Mouse (Mus musculus): ENCODE data around the gene Heatr3. TPM values are rescaled to one million over a fixed set of nuclear protein-coding genes. Genes with fewer than 3 reads are reported as not detected.

Heatr3 gene
- polyA plus RNA-seq, 1 experiment from 2014 or later: 42.0 TPM

- Histone ChIP-seq H3K36me3 (peaks cover 72% of the 10 kb centered on the region), H3K27ac (no peak overlapping the region), H3K4me1 (replicated peaks) (peaks cover 18% of the 10 kb centered on the region), H3K4me3 (no peak overlapping the region), H3K9me3 (no peaks in the 10 kb centered on the region), H3K27me3 (ENCODE audit: insufficient read depth, poor library complexity, severe bottlenecking) (no peaks in the 10 kb centered on the region)
- no peak for DNase-seq (ENCODE audit: low spot score)
- WGBS: 93% methylated on average over 3 of the region's 3 CpGs
These were observed 4.0 kb downstream of the Heatr3 start for GRCm38 (mm10) chr8:88141629-88142028.

- no peak overlapping the region for H3K27ac ChIP-seq
- peaks cover 90% of the 10 kb centered on the region for H3K36me3 ChIP-seq
- H3K4me3 ChIP-seq: no peak overlapping the region
- H3K9me3 ChIP-seq: no peaks in the 10 kb centered on the region
- H3K4me1 ChIP-seq (replicated peaks): 0 out of 2 replicates have a peak, but pooled peaks cover 4% of the 10 kb centered on the region
- no peak for DNase-seq (ENCODE audit: low spot score)
- no peaks in the 10 kb centered on the region for H3K27me3 ChIP-seq (ENCODE audit: insufficient read depth, poor library complexity, severe bottlenecking)
- WGBS: 92% methylated on average over 5 of the region's 5 CpGs
These were observed 6.4 kb downstream of the Heatr3 start for GRCm38 (mm10) chr8:88144041-88144440.

GRCm38 (mm10) chr8:88150910-88151371 lies 13.3 kb downstream of the Heatr3 start:
- 92% methylated on average over 6 of the region's 6 CpGs for WGBS
- no peak for DNase-seq (ENCODE audit: low spot score)
- H3K27ac ChIP-seq: no peak overlapping the region
- H3K4me1 ChIP-seq (replicated peaks): no peaks in the 10 kb centered on the region
- H3K36me3 ChIP-seq: peaks cover 93% of the 10 kb centered on the region
- no peak overlapping the region for H3K4me3 ChIP-seq
- H3K9me3 ChIP-seq: no peaks in the 10 kb centered on the region
- no peaks in the 10 kb centered on the region for H3K27me3 ChIP-seq (ENCODE audit: insufficient read depth, poor library complexity, severe bottlenecking)

- no peaks in the 10 kb centered on the region for H3K4me1 ChIP-seq (replicated peaks)
- no peak for DNase-seq (ENCODE audit: low spot score)
- H3K9me3 ChIP-seq: no peaks in the 10 kb centered on the region
- H3K27me3 ChIP-seq (ENCODE audit: insufficient read depth, poor library complexity, severe bottlenecking): no peaks in the 10 kb centered on the region
- peaks cover 97% of the 10 kb centered on the region for H3K36me3 ChIP-seq
- 92% methylated on average over 10 of the region's 10 CpGs for WGBS
- H3K27ac ChIP-seq: no peak overlapping the region
- H3K4me3 ChIP-seq: no peak overlapping the region
These were observed 22.8 kb downstream of the Heatr3 start for GRCm38 (mm10) chr8:88160237-88160995.

- Histone ChIP-seq H3K36me3 (peaks cover 96% of the 10 kb centered on the region), H3K9me3 (no peaks in the 10 kb centered on the region), H3K27me3 (ENCODE audit: insufficient read depth, poor library complexity, severe bottlenecking) (no peaks in the 10 kb centered on the region), H3K4me3 (no peak overlapping the region), H3K27ac (no peak overlapping the region), H3K4me1 (replicated peaks) (no peaks in the 10 kb centered on the region)
- DNase-seq (ENCODE audit: low spot score): peak; percentile 74
- WGBS: 75% methylated on average over 5 of the region's 5 CpGs
These were observed 23.8 kb downstream of the Heatr3 start for GRCm38 (mm10) chr8:88161439-88161838.

GRCm38 (mm10) chr8:88175264-88175663 lies 37.6 kb downstream of the Heatr3 start:
- Histone ChIP-seq H3K9me3 (no peaks in the 10 kb centered on the region), H3K4me1 (replicated peaks) (no peaks in the 10 kb centered on the region), H3K27me3 (ENCODE audit: insufficient read depth, poor library complexity, severe bottlenecking) (no peaks in the 10 kb centered on the region), H3K4me3 (no peak overlapping the region), H3K36me3 (peaks cover 37% of the 10 kb centered on the region), H3K27ac (no peak overlapping the region)
- no peak for DNase-seq (ENCODE audit: low spot score)
- 90% methylated on average over 7 of the region's 7 CpGs for WGBS

GRCm38 (mm10) chr8:88177291-88177690 lies 39.6 kb downstream of the Heatr3 start:
- H3K27ac ChIP-seq: no peak overlapping the region
- no peak overlapping the region for H3K4me3 ChIP-seq
- no peaks in the 10 kb centered on the region for H3K4me1 ChIP-seq (replicated peaks)
- 92% methylated on average over 8 of the region's 8 CpGs for WGBS
- H3K27me3 ChIP-seq (ENCODE audit: insufficient read depth, poor library complexity, severe bottlenecking): no peaks in the 10 kb centered on the region
- peaks cover 19% of the 10 kb centered on the region for H3K36me3 ChIP-seq
- DNase-seq (ENCODE audit: low spot score): no peak
- H3K9me3 ChIP-seq: 0 out of 2 replicates have a peak, but pooled peaks cover 3% of the 10 kb centered on the region

- H3K9me3 ChIP-seq: 0 out of 2 replicates have a peak, but pooled peaks cover 3% of the 10 kb centered on the region
- no peaks in the 10 kb centered on the region for H3K36me3 ChIP-seq
- no peak for DNase-seq (ENCODE audit: low spot score)
- H3K4me3 ChIP-seq: no peak overlapping the region
- no peak overlapping the region for H3K27ac ChIP-seq
- no peaks in the 10 kb centered on the region for H3K27me3 ChIP-seq (ENCODE audit: insufficient read depth, poor library complexity, severe bottlenecking)
- WGBS: 89% methylated on average over 2 of the region's 2 CpGs
- no peaks in the 10 kb centered on the region for H3K4me1 ChIP-seq (replicated peaks)
These were observed 45.5 kb downstream of the Heatr3 start for GRCm38 (mm10) chr8:88183121-88183520.

GRCm38 (mm10) chr8:88184914-88185313 lies 47.3 kb downstream of the Heatr3 start:
- 0 out of 2 replicates have a peak, but pooled peaks cover 3% of the 10 kb centered on the region for H3K9me3 ChIP-seq
- no peaks in the 10 kb centered on the region for H3K27me3 ChIP-seq (ENCODE audit: insufficient read depth, poor library complexity, severe bottlenecking)
- no peaks in the 10 kb centered on the region for H3K36me3 ChIP-seq
- no peak overlapping the region for H3K4me3 ChIP-seq
- H3K4me1 ChIP-seq (replicated peaks): no peaks in the 10 kb centered on the region
- no peak for DNase-seq (ENCODE audit: low spot score)
- WGBS: 92% methylated on average over 1 of the region's 1 CpGs
- no peak overlapping the region for H3K27ac ChIP-seq

GRCm38 (mm10) chr8:88185716-88186115 lies 48.1 kb downstream of the Heatr3 start:
- no peaks in the 10 kb centered on the region for H3K4me1 ChIP-seq (replicated peaks)
- no peaks in the 10 kb centered on the region for H3K36me3 ChIP-seq
- H3K9me3 ChIP-seq: 0 out of 2 replicates have a peak, but pooled peaks cover under 1% of the 10 kb centered on the region
- no peaks in the 10 kb centered on the region for H3K27me3 ChIP-seq (ENCODE audit: insufficient read depth, poor library complexity, severe bottlenecking)
- no peak for DNase-seq (ENCODE audit: low spot score)
- H3K4me3 ChIP-seq: no peak overlapping the region
- H3K27ac ChIP-seq: no peak overlapping the region
- 88% methylated on average over 6 of the region's 6 CpGs for WGBS

- no peaks in the 10 kb centered on the region for H3K9me3 ChIP-seq
- no peaks in the 10 kb centered on the region for H3K27me3 ChIP-seq (ENCODE audit: insufficient read depth, poor library complexity, severe bottlenecking)
- peaks cover 29% of the 10 kb centered on the region for H3K4me1 ChIP-seq (replicated peaks)
- WGBS: 72% methylated on average over 3 of the region's 3 CpGs
- no peak for DNase-seq (ENCODE audit: low spot score)
- H3K4me3 ChIP-seq: no peak overlapping the region
- no peaks in the 10 kb centered on the region; the same call in 1 of the 2 replicates for H3K36me3 ChIP-seq
- H3K27ac ChIP-seq: no peak overlapping the region
These were observed 59.7 kb downstream of the Heatr3 start for GRCm38 (mm10) chr8:88197328-88197727.

GRCm38 (mm10) chr8:88198551-88198944 lies 60.9 kb downstream of the Heatr3 start:
- DNase-seq (ENCODE audit: low spot score): no peak
- Histone ChIP-seq H3K36me3 (peaks cover 9% of the 10 kb centered on the region; the same call in 1 of the 2 replicates), H3K9me3 (no peaks in the 10 kb centered on the region), H3K27ac (peak overlapping the region; percentile 97), H3K4me3 (peak overlapping the region; percentile 97), H3K4me1 (replicated peaks) (peaks cover 34% of the 10 kb centered on the region), H3K27me3 (ENCODE audit: insufficient read depth, poor library complexity, severe bottlenecking) (no peaks in the 10 kb centered on the region)
- WGBS: under 1% methylated on average over 10 of the region's 10 CpGs

- H3K27me3 ChIP-seq (ENCODE audit: insufficient read depth, poor library complexity, severe bottlenecking): no peaks in the 10 kb centered on the region
- peak within 1 kb of the TSS; percentile 97 for H3K4me3 ChIP-seq
- H3K36me3 ChIP-seq: peaks cover 13% of the 10 kb centered on the region; the same call in 1 of the 2 replicates
- peaks cover 38% of the 10 kb centered on the region for H3K4me1 ChIP-seq (replicated peaks)
- WGBS: under 1% methylated on average over 77 of the region's 97 CpGs
- no peaks in the 10 kb centered on the region for H3K9me3 ChIP-seq
- DNase-seq (ENCODE audit: low spot score): peak; percentile 91
- H3K27ac ChIP-seq: peak within 1 kb of the TSS; percentile 97
These were observed 61.4 kb downstream of the Heatr3 start, which contains the start of gene Tent4b for GRCm38 (mm10) chr8:88198945-88199571. Tent4b (plus strand) TSS chr8:88199213.

All from hindbrain, embryonic 10.5 days (tissue).